Mouse (Mus musculus) layer of hippocampus, adult 2 months (tissue): ENCODE results near the gene Ifit2. TPM values are rescaled to one million over a fixed set of nuclear protein-coding genes. Genes with fewer than 3 reads are reported as not detected.
"Not testable (repeated sequence)": the region's sequence is repeated elsewhere in the genome, so short reads cannot be mapped to it uniquely, and the experiment has no call there.

Experiments
- DNase-seq, 2 experiments: peaks; one replicate each; pipeline ENCODE4 v3.0.0; 2022; ENCODE audit warnings: low spot score in 2 of 2
- H3K27ac ChIP-seq: fragments of 200-600 bp; 2 replicates; pipeline ENCODE4 v1.8.1; 2022
- H3K4me3 ChIP-seq: fragments of 200-600 bp; 2 replicates; pipeline ENCODE4 v1.8.1; 2022; ENCODE audit warnings: mild to moderate bottlenecking
- CTCF ChIP-seq: fragments of 200-600 bp; conservative IDR thresholded peaks from 2 replicates; pipeline ENCODE4 v1.8.1; 2022; ENCODE audit warnings: antibody characterized with exemption, mild to moderate bottlenecking, moderate library complexity
- total RNA-seq, 2 experiments: library from RNA; stranded (reverse); gene quantifications; 2 replicates each; pipeline ENCODE4 v1.2.3; 2021

The Ifit2 gene
- total RNA-seq, 2 experiments from 2014 or later = 4.4 to 5.6 TPM

- Histone ChIP-seq H3K4me3 (no peak overlapping the region), H3K27ac (no peak overlapping the region)
- peak; percentile 66 for TF ChIP-seq CTCF
- DNase-seq = no peak
These were observed 38.5 kb downstream of the Ifit2 start for GRCm38 (mm10) chr19:34588959-34589358.

GRCm38 (mm10) chr19:34593456-34593855 lies 43.0 kb downstream of the Ifit2 start:
- TF ChIP-seq CTCF = no peak
- Histone ChIP-seq H3K27ac (no peak overlapping the region), H3K4me3 (no peak overlapping the region)
- no peak for DNase-seq

GRCm38 (mm10) chr19:34594523-34594922 lies 44.0 kb downstream of the Ifit2 start:
- DNase-seq, H3K4me3 ChIP-seq, H3K27ac ChIP-seq: not testable (repeated sequence)

DNA sequence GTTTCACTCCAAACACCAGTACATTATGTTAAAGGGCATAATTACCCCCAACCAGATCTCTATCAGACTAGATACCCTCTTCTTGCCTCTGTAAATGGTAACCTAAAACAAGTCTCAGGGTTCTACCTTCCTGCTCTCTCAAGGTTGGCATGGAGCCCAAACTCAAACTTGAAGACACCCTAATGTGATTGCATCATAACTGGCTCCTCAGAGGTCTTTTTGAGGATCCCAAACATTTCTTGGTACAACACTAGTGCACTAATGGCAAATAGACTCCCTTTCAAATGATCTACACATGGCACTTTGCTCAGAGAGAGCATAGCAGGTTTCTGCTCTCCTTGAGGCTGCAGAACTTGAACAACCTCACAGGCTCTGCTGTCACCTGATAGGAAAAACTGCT lies 46.3 kb downstream of the Ifit2 start:
- no peak for TF ChIP-seq CTCF
- Histone ChIP-seq H3K27ac (no peak overlapping the region), H3K4me3 (no peak overlapping the region)
- no peak for DNase-seq

- no peak for TF ChIP-seq CTCF
- peak; percentile 60 to 73 for DNase-seq
These were observed 47.8 kb downstream of the Ifit2 start for GRCm38 (mm10) chr19:34598341-34598740.

DNA sequence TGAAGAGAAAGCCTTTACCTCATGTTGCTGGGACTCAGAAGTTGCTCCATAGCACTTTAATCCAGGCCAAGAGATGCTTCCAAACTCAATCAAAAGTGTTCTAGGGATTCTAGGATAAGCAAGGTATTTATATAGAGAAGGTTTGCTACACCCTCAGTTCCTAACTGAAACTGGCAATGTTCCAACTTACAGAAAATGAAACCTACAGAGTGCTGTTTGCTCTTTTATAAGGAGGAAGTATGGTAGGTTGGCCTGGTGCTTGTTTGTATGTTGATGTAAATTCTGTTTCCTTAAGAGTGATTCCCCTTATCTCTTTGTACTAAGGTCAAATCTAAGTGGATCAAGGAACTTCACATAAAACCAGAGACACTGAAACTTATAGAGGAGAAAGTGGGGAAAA lies 48.8 kb downstream of the Ifit2 start:
- DNase-seq, H3K4me3 ChIP-seq, H3K27ac ChIP-seq: not testable (repeated sequence)

More at GRCm38 (mm10) chr19:34598341-34598740, 47.8 kb downstream of the Ifit2 start:
- H3K27ac ChIP-seq = no peak overlapping the region
- no peak overlapping the region for H3K4me3 ChIP-seq

GRCm38 (mm10) chr19:34601888-34602287 lies 51.4 kb downstream of the Ifit2 start, which contains the start of gene Ifit1bl1:
Gene Ifit1bl1, minus strand, starts transcription at chr19:34601956.
- H3K4me3 ChIP-seq, DNase-seq, H3K27ac ChIP-seq: not testable (repeated sequence)

DNA sequence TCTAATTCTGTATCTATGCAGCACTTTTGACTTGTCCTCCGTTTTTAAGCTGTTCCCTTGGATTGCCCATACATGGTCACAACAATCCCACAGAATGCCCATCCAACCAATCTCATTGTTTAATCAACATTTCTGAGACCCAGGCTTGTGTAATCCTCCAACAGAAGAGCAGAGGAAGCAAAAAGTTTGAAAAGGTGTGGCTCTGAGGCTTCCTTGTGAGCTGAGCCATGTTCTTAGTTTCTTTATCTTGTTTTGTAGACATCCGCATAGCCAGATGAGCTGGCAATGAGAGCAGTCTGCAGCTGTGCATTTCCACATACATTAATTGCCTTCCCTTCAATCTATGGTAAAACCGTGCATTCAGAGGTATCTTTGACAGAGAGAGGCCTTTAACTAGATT lies 55.0 kb downstream of the Ifit2 start:
- Histone ChIP-seq H3K27ac (no peak overlapping the region), H3K4me3 (no peak overlapping the region)
- TF ChIP-seq CTCF = no peak
- no peak for DNase-seq

DNA sequence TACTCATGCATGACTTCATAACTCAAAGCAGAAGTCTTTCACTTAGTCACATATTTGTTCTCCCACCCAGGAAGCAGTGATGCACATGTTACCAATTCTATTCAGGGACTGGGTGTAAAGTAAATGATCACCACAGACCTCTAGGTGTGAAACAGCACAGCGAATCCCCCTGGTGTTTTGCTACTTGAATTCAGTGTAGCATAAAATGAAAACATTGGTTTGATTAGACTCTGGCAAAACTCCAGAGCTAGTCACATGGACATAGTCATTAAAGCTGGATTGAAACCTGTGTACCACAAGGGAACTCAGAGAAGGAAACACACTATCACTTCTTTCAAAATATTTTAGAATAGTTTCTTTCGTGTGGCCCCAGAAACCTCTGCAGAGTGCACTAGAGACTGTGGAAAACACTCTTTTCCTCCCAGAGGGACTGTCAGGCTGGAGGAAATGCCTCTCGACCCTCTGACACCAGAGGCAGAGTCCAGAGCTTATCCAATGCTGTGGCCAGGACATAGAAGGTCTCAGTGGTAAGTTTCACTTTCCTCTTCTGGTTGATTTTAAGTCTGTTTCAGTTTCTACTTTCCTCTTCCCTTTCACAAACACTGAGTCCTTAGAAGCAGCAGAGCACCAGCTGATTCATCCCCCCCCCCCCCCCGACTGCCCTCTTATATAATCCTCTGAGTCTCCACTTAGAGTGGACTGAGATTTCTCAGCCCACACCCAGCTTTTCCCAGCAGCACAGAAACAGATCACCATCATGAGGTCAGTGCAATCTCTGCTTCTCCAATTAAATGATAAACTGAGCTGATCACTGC lies 57.0 kb downstream of the Ifit2 start, which contains the start of gene Ifit3b:
TSS of gene Ifit3b (plus strand) at position 734 of the 815 bp plus-strand sequence.
- H3K4me3 ChIP-seq, DNase-seq: not testable (repeated sequence)
- peak within 1 kb of the TSS; percentile 80 for H3K27ac ChIP-seq

- not testable (repeated sequence) for DNase-seq, H3K4me3 ChIP-seq, H3K27ac ChIP-seq
These were observed 59.6 kb downstream of the Ifit2 start for GRCm38 (mm10) chr19:34610118-34610517.

DNA sequence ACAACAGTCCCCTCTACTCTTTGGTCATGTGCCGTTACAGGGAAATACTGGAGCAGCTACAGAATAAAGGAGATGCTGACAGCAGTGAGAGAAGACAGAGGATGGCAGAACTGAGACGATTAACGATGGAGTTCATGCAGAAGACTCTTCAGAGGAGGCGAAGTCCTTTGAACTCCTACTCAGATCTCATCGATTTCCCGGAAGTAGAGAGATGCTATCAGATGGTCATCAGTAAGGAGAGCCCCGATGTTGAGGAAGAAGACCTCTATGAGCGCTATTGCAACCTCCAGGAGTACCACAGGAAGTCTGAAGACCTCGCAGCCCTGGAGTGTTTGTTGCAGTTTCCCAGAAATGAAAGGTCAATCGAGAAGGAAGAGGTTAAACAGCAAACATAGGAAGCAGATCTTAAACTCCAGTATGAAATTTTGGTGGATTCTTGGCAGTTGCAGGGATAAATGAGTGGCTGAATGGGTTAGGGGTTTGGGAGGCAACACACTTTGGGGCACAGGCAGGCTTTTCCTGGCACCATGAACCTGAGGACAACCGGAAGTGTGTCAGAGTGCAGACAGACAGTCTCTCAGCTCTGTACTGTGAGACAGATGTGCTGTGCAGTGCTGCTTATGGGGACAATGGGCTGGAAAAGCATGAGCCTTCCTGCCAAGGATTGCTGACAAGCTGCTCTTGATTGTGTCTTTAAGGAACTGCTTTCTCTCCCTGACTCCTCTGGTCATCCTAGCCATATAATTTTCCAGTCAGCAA lies 61.9 kb downstream of the Ifit2 start:
- H3K4me3 ChIP-seq, H3K27ac ChIP-seq: not testable (repeated sequence)

DNA sequence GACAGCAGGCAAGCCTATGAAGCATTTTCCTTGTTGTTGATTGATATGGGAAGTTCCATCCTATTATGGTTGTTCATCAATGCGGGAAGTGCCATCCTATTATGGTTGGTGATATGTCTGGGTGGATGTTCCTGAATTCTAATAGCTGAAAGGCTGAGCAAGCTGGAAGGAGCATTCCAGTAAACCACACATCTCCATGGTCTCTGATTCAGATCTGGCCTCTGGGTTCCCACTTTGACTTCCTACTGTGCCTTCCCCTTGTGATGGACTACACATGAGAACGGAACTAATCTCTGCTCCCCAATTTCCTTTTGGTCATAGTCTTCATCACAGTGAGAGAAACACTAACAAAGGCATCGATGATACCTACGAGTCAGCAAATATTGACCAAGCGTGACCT lies 70.4 kb downstream of the Ifit2 start:
- H3K4me3 ChIP-seq = no peak overlapping the region
- no peak for TF ChIP-seq CTCF
- DNase-seq = no peak
- H3K27ac ChIP-seq = no peak overlapping the region

More for the DNA sequence above, 61.9 kb downstream of the Ifit2 start:
- not testable (repeated sequence) for DNase-seq

DNA sequence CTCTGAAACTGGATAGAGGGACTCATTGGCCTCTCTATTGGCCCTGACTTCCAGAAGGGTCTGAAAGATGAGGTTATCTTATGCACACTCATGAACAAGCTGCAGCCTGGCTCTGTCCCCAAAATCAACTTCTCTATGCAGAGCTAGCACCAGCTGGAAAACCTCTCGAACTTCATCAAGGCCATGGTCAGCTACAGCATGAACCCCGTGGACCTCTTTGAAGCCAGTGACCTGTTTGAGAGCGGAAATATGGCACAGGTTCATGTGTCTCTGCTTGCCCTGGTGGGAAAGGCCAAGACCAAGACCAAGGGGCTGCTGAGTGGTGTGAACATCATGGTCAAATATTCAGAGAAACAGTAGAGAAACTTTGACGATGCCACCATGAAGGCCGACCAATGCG lies 73.3 kb downstream of the Ifit2 start:
- no peak for TF ChIP-seq CTCF
- DNase-seq = no peak
- no peak overlapping the region for H3K4me3 ChIP-seq
- no peak overlapping the region for H3K27ac ChIP-seq

DNA sequence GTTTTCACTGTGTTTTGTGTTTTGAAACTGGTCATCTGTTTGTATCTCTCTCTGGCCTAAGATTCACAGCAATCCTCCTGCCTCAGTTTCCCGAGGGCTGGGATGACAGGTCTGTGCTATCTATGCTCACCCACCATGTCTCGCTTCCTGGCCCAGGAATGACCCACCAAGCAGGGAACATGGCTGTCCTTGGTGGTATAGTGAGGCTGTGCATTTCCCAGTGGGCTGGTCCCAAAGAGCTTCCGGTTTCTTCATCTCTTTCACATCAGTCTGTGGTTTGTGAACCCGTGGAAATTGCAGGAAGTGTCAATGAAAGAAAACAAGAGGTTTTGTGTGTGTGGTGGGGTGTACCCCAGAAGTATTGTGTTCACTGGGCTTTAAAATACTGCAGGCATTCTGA lies 74.2 kb downstream of the Ifit2 start:
- no peak overlapping the region for H3K4me3 ChIP-seq
- DNase-seq = no peak
- H3K27ac ChIP-seq = no peak overlapping the region
- no peak for TF ChIP-seq CTCF

Other genes with a start within 250 kb of the Ifit2 start
- gene Ch25h, start 75.5 kb upstream of the Ifit2 start, total RNA-seq = under 1 TPM in 1 of 2 experiments, not detected in 1; 0.25 TPM
- gene Lipa, start 23.2 kb upstream of the Ifit2 start, total RNA-seq = 10 to 100 TPM; 16.6 to 20.0 TPM
- 1 to 10 TPM; 1.9 to 4.0 TPM for gene Ifit3, start 32.8 kb downstream of the Ifit2 start, total RNA-seq
- 1 to 10 TPM; 1.3 to 1.9 TPM for gene Ifit1bl1, start 51.3 kb downstream of the Ifit2 start, total RNA-seq
- 1 to 10 TPM; 1.0 to 1.7 TPM for gene Ifit3b, start 57.3 kb downstream of the Ifit2 start, total RNA-seq
- under 1 TPM; 0.27 to 0.38 TPM for gene Ifit1bl2, start 90.0 kb downstream of the Ifit2 start, total RNA-seq
- gene Ifit1, start 90.2 kb downstream of the Ifit2 start, total RNA-seq = 1 to 10 TPM in 1 of 2 experiments, under 1 TPM in 1; 0.59 to 1.2 TPM
- gene Slc16a12, start 196.6 kb downstream of the Ifit2 start, total RNA-seq = 1 to 10 TPM; 1.3 to 3.8 TPM